Mouse (Mus musculus) ES-E14 (cell line): ENCODE results near the gene Foxn3.

ENCODE experiments used
- CHD2 ChIP-seq: IDR thresholded peaks from 2 replicates; pipeline ENCODE4 v1.6.1; 2014; ENCODE audit warnings: mild to moderate bottlenecking, low read depth, low read length, inconsistent platforms
- HCFC1 ChIP-seq: IDR thresholded peaks from 2 replicates; pipeline ENCODE4 v1.6.1; 2012; ENCODE audit warnings: low read length, inconsistent platforms, borderline replicate concordance; ENCODE audit not compliant: insufficient read depth
- MAFK ChIP-seq: IDR thresholded peaks from 2 replicates; pipeline ENCODE4 v1.6.1; 2014; ENCODE audit warnings: mild to moderate bottlenecking, low read depth, low read length, inconsistent platforms; ENCODE audit not compliant: insufficient read depth
- ZC3H11A ChIP-seq: IDR thresholded peaks from 2 replicates; pipeline ENCODE4 v1.6.1; 2012; ENCODE audit warnings: low read depth, mild to moderate bottlenecking, inconsistent platforms, low read length, borderline replicate concordance

- no peak for TF ChIP-seq HCFC1
- TF ChIP-seq MAFK, result no peak
- TF ChIP-seq ZC3H11A, result no peak
- no peak for TF ChIP-seq CHD2
Measured at GRCm38 (mm10) chr12:99319171-99319570, 244.2 kb downstream of the Foxn3 start.
